Mouse (Mus musculus): ENCODE data around the gene A030005L19Rik. TPM values are rescaled to one million over a fixed set of nuclear protein-coding genes. Genes with fewer than 3 reads are reported as not detected.
"Not testable (repeated sequence)": the region's sequence is repeated elsewhere in the genome, so short reads cannot be mapped to it uniquely, and the experiment has no call there.

The A030005L19Rik gene
- 0.23 TPM in 1 of 2 replicates, not detected in the other for polyA plus RNA-seq (2014; fragmentation: Nextera tagmentation; extraction: Ambion mirVana)

- Histone ChIP-seq H3K4me1 (ENCODE audit: control insufficient read depth, insufficient read depth, low read length) (no peaks in the 10 kb centered on the region), H3K4me3 (ENCODE audit: low read depth, low read length) (no peak within 1 kb of the TSS), H3K9me3 (ENCODE audit: control insufficient read depth, low read length) (no peaks in the 10 kb centered on the region), H3K4me2 (no peak within 1 kb of the TSS), H3K36me3 (ENCODE audit: control insufficient read depth, insufficient read depth, low read length) (no peaks in the 10 kb centered on the region), H3K27ac (ENCODE audit: low read depth, low read length) (no peak within 1 kb of the TSS), H3K9ac (ENCODE audit: low read length) (no peak within 1 kb of the TSS), H3K27me3 (ENCODE audit: control insufficient read depth, insufficient read depth, low read length) (no peaks in the 10 kb centered on the region)
- DNase-seq (ENCODE audit: low spot score, missing footprints) (no peak), ATAC-seq (ENCODE audit: low FRiP score) (no peak)
- WGBS = 89% methylated on average over 3 of the region's 3 CpGs
Measured at GRCm38 (mm10) chr1:82913025-82913424, at the start of gene A030005L19Rik. Gene A030005L19Rik, plus strand, starts transcription at chr1:82913325.

- ATAC-seq (ENCODE audit: low FRiP score) = no peak
- Histone ChIP-seq H3K4me3 (ENCODE audit: low read depth, low read length) (no peak overlapping the region), H3K9me3 (ENCODE audit: control insufficient read depth, low read length) (no peaks in the 10 kb centered on the region), H3K27me3 (ENCODE audit: control insufficient read depth, insufficient read depth, low read length) (no peaks in the 10 kb centered on the region), H3K27ac (ENCODE audit: low read depth, low read length) (no peak overlapping the region), H3K36me3 (ENCODE audit: control insufficient read depth, insufficient read depth, low read length) (no peaks in the 10 kb centered on the region), H3K4me1 (ENCODE audit: control insufficient read depth, insufficient read depth, low read length) (no peaks in the 10 kb centered on the region), H3K4me2 (no peak overlapping the region), H3K9ac (ENCODE audit: low read length) (no peak overlapping the region)
- 82% methylated on average over 3 of the region's 3 CpGs for WGBS
- DNase-seq (ENCODE audit: low spot score, missing footprints) = no peak
Measured at GRCm38 (mm10) chr1:82870202-82870601, 42.9 kb upstream of the A030005L19Rik start.

- ATAC-seq (ENCODE audit: low FRiP score) (no peak), DNase-seq (ENCODE audit: low spot score, missing footprints) (no peak)
- H3K4me1 ChIP-seq (ENCODE audit: control insufficient read depth, insufficient read depth, low read length) = no peaks in the 10 kb centered on the region
- no peak overlapping the region for H3K27ac ChIP-seq (ENCODE audit: low read depth, low read length)
- no peaks in the 10 kb centered on the region; the same call in 1 of the 2 replicates for H3K36me3 ChIP-seq (ENCODE audit: control insufficient read depth, insufficient read depth, low read length)
- no peaks in the 10 kb centered on the region for H3K27me3 ChIP-seq (ENCODE audit: control insufficient read depth, insufficient read depth, low read length)
- WGBS = 80% methylated on average over 2 of the region's 2 CpGs
- no peak overlapping the region for H3K4me2 ChIP-seq
- no peaks in the 10 kb centered on the region for H3K9me3 ChIP-seq (ENCODE audit: control insufficient read depth, low read length)
- H3K4me3 ChIP-seq (ENCODE audit: low read depth, low read length) = no peak overlapping the region
- no peak overlapping the region for H3K9ac ChIP-seq (ENCODE audit: low read length)
Measured at GRCm38 (mm10) chr1:82879172-82879571, 34.0 kb upstream of the A030005L19Rik start.

- H3K4me2 ChIP-seq = no peak overlapping the region
- DNase-seq (ENCODE audit: low spot score, missing footprints) = no peak
Measured at GRCm38 (mm10) chr1:82880196-82880595, 32.9 kb upstream of the A030005L19Rik start.

DNA sequence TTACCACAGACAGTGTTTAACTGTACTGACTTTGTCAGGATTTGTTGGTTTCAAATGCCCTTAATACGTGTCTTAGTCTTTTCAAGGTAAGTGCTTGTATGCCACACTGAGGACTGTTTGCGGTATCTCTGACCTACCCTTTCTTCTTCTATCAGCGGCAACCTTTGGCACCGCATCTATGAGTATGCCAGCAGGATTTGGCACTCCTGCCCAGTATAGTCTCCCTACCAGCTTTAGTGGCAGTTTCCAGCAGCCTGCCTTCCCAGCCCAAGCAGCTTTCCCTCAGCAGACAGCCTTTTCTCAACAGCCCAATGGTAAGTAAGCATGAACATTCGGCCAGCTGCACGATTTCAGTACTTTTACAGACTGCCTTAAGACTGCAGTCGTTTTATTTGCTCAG is 19.9 kb upstream of the A030005L19Rik start:
- 95% methylated on average over 7 of the region's 7 CpGs for WGBS
- Histone ChIP-seq H3K4me1 (ENCODE audit: control insufficient read depth, insufficient read depth, low read length) (no peaks in the 10 kb centered on the region), H3K4me2 (no peak overlapping the region), H3K36me3 (ENCODE audit: control insufficient read depth, insufficient read depth, low read length) (peaks cover 5% of the 10 kb centered on the region; the same call in 1 of the 2 replicates), H3K9ac (ENCODE audit: low read length) (no peak overlapping the region), H3K9me3 (ENCODE audit: control insufficient read depth, low read length) (no peaks in the 10 kb centered on the region), H3K27ac (ENCODE audit: low read depth, low read length) (no peak overlapping the region), H3K4me3 (ENCODE audit: low read depth, low read length) (no peak overlapping the region), H3K27me3 (ENCODE audit: control insufficient read depth, insufficient read depth, low read length) (no peaks in the 10 kb centered on the region)
- no peak for DNase-seq (ENCODE audit: low spot score, missing footprints)
- ATAC-seq (ENCODE audit: low FRiP score) = no peak

More at GRCm38 (mm10) chr1:82880196-82880595, 32.9 kb upstream of the A030005L19Rik start:
- Histone ChIP-seq H3K4me3 (ENCODE audit: low read depth, low read length) (no peak overlapping the region), H3K9me3 (ENCODE audit: control insufficient read depth, low read length) (no peaks in the 10 kb centered on the region), H3K4me1 (ENCODE audit: control insufficient read depth, insufficient read depth, low read length) (no peaks in the 10 kb centered on the region), H3K27ac (ENCODE audit: low read depth, low read length) (no peak overlapping the region), H3K9ac (ENCODE audit: low read length) (no peak overlapping the region), H3K36me3 (ENCODE audit: control insufficient read depth, insufficient read depth, low read length) (no peaks in the 10 kb centered on the region; the same call in 1 of the 2 replicates), H3K27me3 (ENCODE audit: control insufficient read depth, insufficient read depth, low read length) (no peaks in the 10 kb centered on the region)
- no peak for ATAC-seq (ENCODE audit: low FRiP score)
- 79% methylated on average over 8 of the region's 8 CpGs for WGBS

DNA sequence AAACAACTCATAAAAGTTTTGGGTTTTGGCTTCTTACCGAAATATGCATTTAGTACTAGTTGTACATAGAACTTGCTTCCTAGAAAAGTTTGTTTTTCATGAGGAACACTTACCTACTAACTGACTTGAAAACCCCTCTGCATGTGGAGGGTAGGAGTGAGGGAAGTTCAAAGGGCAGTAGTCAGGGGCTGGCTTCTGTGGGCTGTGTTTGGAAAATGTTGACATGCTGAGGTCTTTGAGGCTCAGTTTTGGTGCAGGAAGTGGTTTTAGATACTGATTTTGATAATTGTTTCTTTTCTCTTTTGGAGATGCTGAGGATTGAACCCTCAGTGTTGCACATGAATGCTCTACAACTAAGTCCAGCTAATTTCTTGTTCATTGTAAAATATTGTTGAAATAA is 12.6 kb upstream of the A030005L19Rik start:
- 93% methylated on average over 1 of the region's 1 CpGs for WGBS
- H3K9me3 ChIP-seq (ENCODE audit: control insufficient read depth, low read length) = no peaks in the 10 kb centered on the region

DNA sequence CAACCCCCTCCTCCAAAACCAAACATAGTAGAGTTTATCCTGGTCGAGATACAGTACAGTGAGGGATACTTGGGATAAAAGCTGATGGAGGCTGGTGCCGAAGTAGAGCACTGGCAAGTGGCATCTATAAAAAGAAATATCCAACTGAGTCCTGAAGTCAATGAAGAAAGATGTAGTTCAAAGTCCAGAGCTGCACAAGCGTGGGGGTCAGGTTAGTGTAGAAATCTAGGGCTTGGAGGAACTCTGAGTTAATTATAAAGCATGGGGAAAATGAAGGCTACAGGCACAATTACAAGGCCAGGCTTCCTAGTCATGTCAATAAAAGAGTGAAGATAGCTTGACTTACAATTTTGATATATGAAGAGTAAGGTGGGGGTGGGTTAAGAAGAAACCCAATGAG is 11.9 kb upstream of the A030005L19Rik start:
- H3K4me2 ChIP-seq = no peak overlapping the region
- H3K27me3 ChIP-seq (ENCODE audit: control insufficient read depth, insufficient read depth, low read length) = no peaks in the 10 kb centered on the region
- 0 out of 2 replicates have a peak, but pooled peaks cover 2% of the 10 kb centered on the region for H3K36me3 ChIP-seq (ENCODE audit: control insufficient read depth, insufficient read depth, low read length)
- no peak overlapping the region for H3K27ac ChIP-seq (ENCODE audit: low read depth, low read length)
- no peaks in the 10 kb centered on the region for H3K4me1 ChIP-seq (ENCODE audit: control insufficient read depth, insufficient read depth, low read length)
- ATAC-seq (ENCODE audit: low FRiP score) = no peak
- DNase-seq (ENCODE audit: low spot score, missing footprints) = no peak
- H3K9ac ChIP-seq (ENCODE audit: low read length) = no peak overlapping the region
- H3K9me3 ChIP-seq (ENCODE audit: control insufficient read depth, low read length) = no peaks in the 10 kb centered on the region
- 97% methylated on average over 3 of the region's 3 CpGs for WGBS
- H3K4me3 ChIP-seq (ENCODE audit: low read depth, low read length) = no peak overlapping the region

More for the DNA sequence above, 12.6 kb upstream of the A030005L19Rik start:
- DNase-seq (ENCODE audit: low spot score, missing footprints) = no peak
- Histone ChIP-seq H3K27me3 (ENCODE audit: control insufficient read depth, insufficient read depth, low read length) (no peaks in the 10 kb centered on the region), H3K27ac (ENCODE audit: low read depth, low read length) (no peak overlapping the region), H3K4me2 (no peak overlapping the region), H3K4me1 (ENCODE audit: control insufficient read depth, insufficient read depth, low read length) (no peaks in the 10 kb centered on the region), H3K4me3 (ENCODE audit: low read depth, low read length) (no peak overlapping the region), H3K9ac (ENCODE audit: low read length) (no peak overlapping the region), H3K36me3 (ENCODE audit: control insufficient read depth, insufficient read depth, low read length) (0 out of 2 replicates have a peak, but pooled peaks cover 2% of the 10 kb centered on the region)
- ATAC-seq (ENCODE audit: low FRiP score) = no peak

GRCm38 (mm10) chr1:82905886-82906285 is 7.2 kb upstream of the A030005L19Rik start:
- no peak for DNase-seq (ENCODE audit: low spot score, missing footprints)
- ATAC-seq (ENCODE audit: low FRiP score) = no peak

DNA sequence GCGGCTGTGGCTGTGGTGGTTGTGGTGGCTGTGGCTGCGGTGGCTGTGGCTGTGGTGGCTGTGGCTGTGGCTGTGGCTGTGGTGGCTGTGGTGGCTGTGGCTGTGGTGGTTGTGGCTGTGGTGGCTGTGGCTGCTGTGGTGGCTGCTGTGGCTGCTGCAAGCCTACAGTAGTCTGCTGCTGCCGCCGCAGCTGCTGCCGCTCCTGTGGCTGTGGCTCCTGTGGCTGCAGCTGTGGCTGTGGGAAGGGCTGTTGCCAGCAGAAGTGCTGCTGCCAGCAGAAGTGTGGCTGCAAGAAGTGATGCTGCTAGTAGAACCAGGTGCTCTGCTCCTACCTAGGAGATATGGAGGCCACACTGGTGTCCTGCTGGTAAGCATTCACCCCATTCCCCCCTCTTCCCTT is 309 bp downstream of the A030005L19Rik start:
- H3K4me1 ChIP-seq (ENCODE audit: control insufficient read depth, insufficient read depth, low read length); ATAC-seq (ENCODE audit: low FRiP score); H3K27ac ChIP-seq (ENCODE audit: low read depth, low read length); H3K4me3 ChIP-seq (ENCODE audit: low read depth, low read length); H3K9ac ChIP-seq (ENCODE audit: low read length); H3K4me2 ChIP-seq; H3K36me3 ChIP-seq (ENCODE audit: control insufficient read depth, insufficient read depth, low read length); H3K27me3 ChIP-seq (ENCODE audit: control insufficient read depth, insufficient read depth, low read length); DNase-seq (ENCODE audit: low spot score, missing footprints); H3K9me3 ChIP-seq (ENCODE audit: control insufficient read depth, low read length): not testable (repeated sequence)
- 100% methylated on average over 5 of the region's 5 CpGs for WGBS

More at GRCm38 (mm10) chr1:82905886-82906285, 7.2 kb upstream of the A030005L19Rik start:
- Histone ChIP-seq H3K4me2 (no peak overlapping the region), H3K27me3 (ENCODE audit: control insufficient read depth, insufficient read depth, low read length) (no peaks in the 10 kb centered on the region), H3K27ac (ENCODE audit: low read depth, low read length) (no peak overlapping the region), H3K36me3 (ENCODE audit: control insufficient read depth, insufficient read depth, low read length) (0 out of 2 replicates have a peak, but pooled peaks cover 2% of the 10 kb centered on the region), H3K4me3 (ENCODE audit: low read depth, low read length) (no peak overlapping the region), H3K9ac (ENCODE audit: low read length) (no peak overlapping the region), H3K4me1 (ENCODE audit: control insufficient read depth, insufficient read depth, low read length) (no peaks in the 10 kb centered on the region), H3K9me3 (ENCODE audit: control insufficient read depth, low read length) (no peaks in the 10 kb centered on the region)
- WGBS = 60% methylated on average over 3 of the region's 3 CpGs
